Mouse (Mus musculus) ES-E14 (cell line): Measurements from ENCODE around the gene Nxpe4.

Experiments
- CHD2 ChIP-seq: IDR thresholded peaks from 2 replicates; pipeline ENCODE4 v1.6.1; 2014; ENCODE audit warnings: mild to moderate bottlenecking, low read depth, low read length, inconsistent platforms
- MAFK ChIP-seq: IDR thresholded peaks from 2 replicates; pipeline ENCODE4 v1.6.1; 2014; ENCODE audit warnings: mild to moderate bottlenecking, low read depth, low read length, inconsistent platforms; ENCODE audit not compliant: insufficient read depth
- ZC3H11A ChIP-seq: IDR thresholded peaks from 2 replicates; pipeline ENCODE4 v1.6.1; 2012; ENCODE audit warnings: low read depth, mild to moderate bottlenecking, inconsistent platforms, low read length, borderline replicate concordance
- ZNF384 ChIP-seq: IDR thresholded peaks from 2 replicates; pipeline ENCODE4 v1.6.1; 2012; ENCODE audit warnings: low read depth, low read length, inconsistent platforms

GRCm38 (mm10) chr9:48373232-48373878 lies 211.5 kb downstream of the Nxpe4 start:
- TF ChIP-seq MAFK = no peak
- no peak for TF ChIP-seq ZC3H11A
- TF ChIP-seq CHD2 = no peak
- no peak for TF ChIP-seq ZNF384
